Mouse (Mus musculus): ENCODE results near the gene Rgs3.
A peak's percentile ranks its signal among the peaks of the same experiment; 100 is the strongest.

Rgs3 gene

GRCm38 (mm10) chr4:62606542-62606882 is 46.9 kb downstream of the Rgs3 start:
- DNase-seq (ENCODE audit: low read depth), result no peak

GRCm38 (mm10) chr4:62606905-62607304 is 47.3 kb downstream of the Rgs3 start:
- no peak for DNase-seq (ENCODE audit: low read depth)

GRCm38 (mm10) chr4:62607345-62607744 is 47.7 kb downstream of the Rgs3 start:
- no peak for DNase-seq (ENCODE audit: low read depth)

GRCm38 (mm10) chr4:62607805-62608204 is 48.2 kb downstream of the Rgs3 start:
- DNase-seq (ENCODE audit: low read depth), result no peak

- no peak for DNase-seq (ENCODE audit: low read depth)
These were observed 49.7 kb downstream of the Rgs3 start for GRCm38 (mm10) chr4:62609333-62609732.

- peak; percentile 30 for DNase-seq (ENCODE audit: low read depth)
These were observed 50.6 kb downstream of the Rgs3 start for GRCm38 (mm10) chr4:62610142-62610675.

- no peak for DNase-seq (ENCODE audit: low read depth)
These were observed 53.2 kb downstream of the Rgs3 start for GRCm38 (mm10) chr4:62612601-62613501.

- DNase-seq (ENCODE audit: low read depth), result no peak
These were observed 54.2 kb downstream of the Rgs3 start for GRCm38 (mm10) chr4:62613646-62614365.

GRCm38 (mm10) chr4:62617856-62618440 is 58.3 kb downstream of the Rgs3 start:
- no peak for DNase-seq (ENCODE audit: low read depth)

GRCm38 (mm10) chr4:62619232-62619964 is 59.8 kb downstream of the Rgs3 start:
- DNase-seq (ENCODE audit: low read depth), result no peak

- no peak for DNase-seq (ENCODE audit: low read depth)
These were observed 60.3 kb downstream of the Rgs3 start for GRCm38 (mm10) chr4:62619965-62620244.

GRCm38 (mm10) chr4:62621151-62621550 is 61.5 kb downstream of the Rgs3 start:
- DNase-seq (ENCODE audit: low read depth), result no peak

GRCm38 (mm10) chr4:62621880-62622675 is 62.4 kb downstream of the Rgs3 start:
- no peak for DNase-seq (ENCODE audit: low read depth)

GRCm38 (mm10) chr4:62623251-62624015 is 63.8 kb downstream of the Rgs3 start:
- DNase-seq (ENCODE audit: low read depth), result no peak

- peak; percentile 83 for DNase-seq (ENCODE audit: low read depth)
These were observed 65.2 kb downstream of the Rgs3 start for GRCm38 (mm10) chr4:62624679-62625450.

GRCm38 (mm10) chr4:62625451-62626061 is 65.9 kb downstream of the Rgs3 start:
- DNase-seq (ENCODE audit: low read depth), result no peak

GRCm38 (mm10) chr4:62626228-62627026 is 66.8 kb downstream of the Rgs3 start:
- no peak for DNase-seq (ENCODE audit: low read depth)

- DNase-seq (ENCODE audit: low read depth), result no peak
These were observed 67.7 kb downstream of the Rgs3 start for GRCm38 (mm10) chr4:62627331-62627730.

Data from NIH3T3 (cell line).